Mouse (Mus musculus) heart, postnatal 14 days (tissue): ENCODE results near the gene Pfn3. TPM values are rescaled to one million over a fixed set of nuclear protein-coding genes. Genes with fewer than 3 reads are reported as not detected.

Experiments used
- DNase-seq, 2 experiments: peaks; one replicate each; pipeline ENCODE4 v3.0.0; 2021 to 2022
- intact Hi-C: fragments of 180-260 bp; cut with DNase I; formaldehyde crosslinking; loops from one replicate; pipeline ENCODE4 v1.15.1; 2025
- total RNA-seq, 2 experiments: library from RNA; stranded (reverse); gene quantifications; 2 replicates each; pipeline ENCODE4 v1.2.3; 2021

Pfn3 gene
- total RNA-seq, 2 experiments from 2014 or later: not detected

DNA sequence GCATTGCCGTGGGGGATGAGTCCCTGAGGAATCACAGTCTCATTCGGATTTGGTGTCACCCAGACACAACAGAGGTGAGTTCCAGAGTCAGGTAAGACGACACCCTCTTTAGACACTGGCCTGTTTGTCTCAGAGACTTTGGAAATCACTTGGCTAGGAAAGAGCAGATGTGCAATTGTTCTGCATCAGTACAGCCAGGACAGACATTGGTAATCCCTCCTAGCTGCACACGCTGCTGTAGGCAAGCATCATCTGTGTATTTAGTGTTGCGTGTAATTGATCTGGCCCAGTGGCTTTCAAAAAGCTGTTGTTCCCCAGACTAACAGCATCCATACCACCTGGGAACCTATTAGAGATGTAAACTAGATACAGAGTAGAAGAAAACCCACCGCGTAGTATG lies 11.8 kb downstream of the Pfn3 start:
- intact Hi-C loops: no loop called here
- no peak for DNase-seq

- DNase-seq: no peak
- intact Hi-C loops: loop anchor here (2.0 kb wide), 1 partner anchor 69 kb away; no protein-coding TSS in a partner anchor
Measured at GRCm38 (mm10) chr13:55400039-55400346, 15.0 kb downstream of the Pfn3 start.

- no peak for DNase-seq
- intact Hi-C loops: loop anchor here (2.0 kb wide), 1 partner anchor 69 kb away; no protein-coding TSS in a partner anchor
Measured at GRCm38 (mm10) chr13:55399300-55400038, 15.6 kb downstream of the Pfn3 start.

DNA sequence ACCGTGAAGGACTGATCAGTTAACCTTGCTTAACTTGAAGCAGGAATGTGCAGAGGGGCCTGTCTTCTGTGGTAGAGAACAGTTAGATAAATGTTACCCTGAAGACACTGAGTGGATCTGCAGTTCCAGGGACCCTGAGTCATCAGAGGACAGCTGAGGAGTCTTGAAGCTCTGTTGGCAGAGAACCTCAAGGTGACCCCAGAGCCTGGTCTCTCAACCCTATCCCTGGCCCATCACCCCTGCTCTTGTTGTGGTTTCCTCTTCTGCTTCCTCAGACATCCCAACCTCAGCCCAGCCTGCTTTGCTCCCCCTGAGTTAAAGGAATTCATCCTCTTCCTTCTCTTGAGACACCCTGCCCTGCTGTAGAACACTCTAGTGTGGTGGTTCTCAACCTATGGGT lies 16.9 kb downstream of the Pfn3 start, which contains the start of gene Slc34a1:
Gene Slc34a1 (plus strand): TSS at position 100 of the 400 bp plus-strand sequence.
- intact Hi-C loops: no loop called here
- no peak for DNase-seq

- no peak for DNase-seq
- intact Hi-C loops: loop anchor here (5.0 kb wide), 1 partner anchor 66 kb away; the partner anchor contains the start of gene Mxd3
Measured at GRCm38 (mm10) chr13:55392933-55393332, 22.1 kb downstream of the Pfn3 start.

DNA sequence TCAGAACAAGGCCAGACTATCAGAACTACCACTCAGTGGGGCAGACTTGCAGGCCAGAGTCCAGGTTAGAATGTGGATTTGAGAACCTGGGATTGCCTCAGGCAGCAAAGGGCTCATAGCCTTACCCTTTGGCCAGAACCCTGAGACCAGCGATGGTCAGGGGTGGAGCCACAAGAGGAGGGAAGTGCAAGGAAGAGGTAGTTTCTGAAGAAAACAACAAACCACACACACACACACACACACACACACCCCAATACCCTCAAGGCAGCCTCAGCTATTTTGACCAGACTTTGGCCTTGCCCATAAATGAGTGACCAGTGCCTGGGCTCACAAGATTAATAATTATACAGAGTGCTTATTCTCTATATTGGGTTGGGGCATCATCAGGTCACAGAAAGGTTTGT lies 23.4 kb downstream of the Pfn3 start:
- no peak for DNase-seq
- intact Hi-C loops: loop anchor here (5.0 kb wide), 1 partner anchor 64 kb away; the partner anchor contains the start of gene Mxd3

DNA sequence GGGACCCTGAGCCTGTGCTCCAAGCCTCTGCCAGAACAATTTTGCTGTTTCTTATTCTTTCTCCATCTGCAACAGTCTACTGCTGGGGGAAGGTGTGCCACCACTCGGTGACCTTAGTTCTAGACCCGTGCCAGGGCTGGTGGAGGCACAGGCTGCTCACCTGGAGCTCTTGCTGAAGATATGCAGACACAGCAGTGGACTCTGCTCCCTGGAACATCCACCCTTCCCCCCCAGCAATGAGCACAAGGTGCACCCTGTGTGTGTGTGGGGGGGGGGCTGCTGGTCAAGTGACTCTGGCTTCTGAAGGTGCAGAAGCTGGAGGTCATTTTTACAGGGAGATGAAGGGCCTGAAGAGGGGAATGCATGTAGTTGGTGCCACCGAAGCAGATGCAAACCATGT lies 24.4 kb downstream of the Pfn3 start:
- intact Hi-C loops: loop anchor here (5.0 kb wide), 1 partner anchor 63 kb away; the partner anchor contains the start of gene Mxd3

DNA sequence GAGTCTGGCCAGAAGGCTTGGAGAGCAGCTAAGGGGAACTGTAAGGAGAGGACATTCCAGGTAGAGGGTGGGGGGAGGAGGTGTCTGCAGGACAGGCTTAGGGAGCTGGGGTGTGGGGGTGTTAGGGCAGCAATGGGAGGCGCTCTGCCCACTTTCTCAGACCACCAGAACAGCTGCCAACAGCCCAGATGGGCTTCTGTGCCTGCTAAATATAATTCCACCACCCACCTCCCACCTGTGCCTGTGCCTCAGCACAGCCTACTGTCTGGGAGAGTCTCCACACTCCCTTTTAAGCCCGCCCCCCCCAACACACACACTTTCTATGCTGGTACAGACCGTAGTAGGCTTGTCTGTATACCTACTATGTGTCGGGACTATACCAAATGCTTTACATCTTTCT lies 33.2 kb downstream of the Pfn3 start:
- intact Hi-C loops: no loop called here

More for the DNA sequence above, 24.4 kb downstream of the Pfn3 start:
- no peak for DNase-seq

DNA sequence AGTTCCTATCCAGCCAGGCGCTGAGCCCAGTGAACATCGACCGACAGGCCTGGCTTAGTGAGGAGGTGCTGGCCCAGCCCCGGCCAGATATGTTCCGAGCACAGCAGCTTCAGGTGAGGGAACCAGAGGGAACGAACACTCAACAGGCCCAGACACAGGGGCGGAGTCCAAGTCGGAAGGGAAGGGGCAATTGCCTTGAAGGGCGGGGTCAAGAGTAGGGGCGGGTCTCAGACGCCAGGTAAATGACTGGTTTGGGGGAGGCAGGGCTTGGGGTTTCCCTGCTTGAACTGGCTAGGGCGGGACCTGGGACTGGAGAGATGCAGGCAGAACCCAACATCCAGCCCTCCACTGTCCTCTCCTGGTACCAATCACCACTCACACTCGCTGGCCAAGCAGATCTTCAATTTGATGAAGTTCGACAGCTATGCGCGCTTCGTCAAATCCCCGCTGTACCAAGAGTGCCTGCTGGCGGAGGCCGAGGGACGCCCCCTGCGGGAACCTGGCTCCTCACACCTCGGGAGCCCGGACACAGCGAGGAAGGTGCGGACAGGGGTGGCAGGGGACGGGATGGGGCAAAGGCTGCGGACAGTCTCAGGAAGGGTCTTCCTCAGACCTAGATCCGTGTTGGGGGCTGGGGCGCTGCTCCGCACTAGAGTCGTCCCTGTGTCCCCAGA lies 36.0 kb downstream of the Pfn3 start:
- intact Hi-C loops: no loop called here
- no peak for DNase-seq

More for the DNA sequence above, 33.2 kb downstream of the Pfn3 start:
- DNase-seq: no peak

DNA sequence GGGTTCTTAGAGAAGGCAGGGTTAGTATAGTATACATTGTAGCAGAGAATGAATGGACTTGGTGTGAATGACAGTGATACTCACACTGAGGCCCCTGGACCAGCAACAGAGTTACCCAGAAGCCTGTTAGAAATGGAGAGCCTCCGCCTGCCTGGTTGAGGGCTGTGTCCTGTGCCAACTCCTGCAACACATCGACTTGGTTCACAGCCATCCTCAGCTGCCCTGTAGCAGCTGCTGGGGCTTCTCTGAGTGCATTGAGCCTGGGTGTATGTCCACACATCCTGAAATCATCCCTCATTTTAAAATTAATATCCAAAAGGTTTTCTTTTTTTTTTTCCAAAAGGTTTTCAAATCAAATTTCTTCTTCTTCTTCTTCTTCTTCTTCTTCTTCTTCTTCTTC lies 39.2 kb downstream of the Pfn3 start:
- no peak for DNase-seq
- intact Hi-C loops: no loop called here

DNA sequence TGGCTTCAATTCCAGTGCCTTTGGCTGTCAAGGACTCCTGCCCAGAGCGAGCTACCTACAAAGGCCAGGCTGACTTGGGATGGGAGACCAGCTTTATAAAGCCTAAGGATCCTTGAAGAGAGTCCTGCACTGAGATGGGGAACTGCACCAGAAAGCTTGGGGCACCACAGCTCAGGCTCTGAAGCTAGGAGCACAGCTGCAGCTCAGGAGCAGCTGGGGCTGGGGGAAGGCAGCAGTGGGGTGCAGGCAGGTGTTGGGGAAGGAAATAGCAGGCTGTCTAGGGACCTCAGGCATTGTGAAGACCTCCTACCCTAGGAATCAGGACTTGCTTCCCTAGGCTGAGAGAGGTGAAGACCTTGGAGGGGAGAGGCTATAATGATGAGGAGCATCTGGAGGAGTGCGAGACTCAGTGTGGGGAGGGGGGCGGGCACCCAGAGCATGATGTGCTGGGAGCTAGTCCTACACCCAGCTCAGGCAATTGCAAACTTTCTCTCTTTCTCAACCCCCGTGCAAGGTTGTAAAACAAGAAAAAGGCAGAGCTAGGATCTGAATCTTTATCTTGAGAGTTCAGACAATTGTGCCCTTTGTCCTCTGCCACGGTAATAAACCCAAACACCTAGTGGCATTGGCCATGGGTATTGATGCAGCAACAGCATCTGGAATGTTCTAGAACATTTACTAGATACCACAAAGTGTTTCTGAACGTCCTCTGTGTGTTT lies 40.7 kb downstream of the Pfn3 start:
- DNase-seq: no peak
- intact Hi-C loops: no loop called here

DNA sequence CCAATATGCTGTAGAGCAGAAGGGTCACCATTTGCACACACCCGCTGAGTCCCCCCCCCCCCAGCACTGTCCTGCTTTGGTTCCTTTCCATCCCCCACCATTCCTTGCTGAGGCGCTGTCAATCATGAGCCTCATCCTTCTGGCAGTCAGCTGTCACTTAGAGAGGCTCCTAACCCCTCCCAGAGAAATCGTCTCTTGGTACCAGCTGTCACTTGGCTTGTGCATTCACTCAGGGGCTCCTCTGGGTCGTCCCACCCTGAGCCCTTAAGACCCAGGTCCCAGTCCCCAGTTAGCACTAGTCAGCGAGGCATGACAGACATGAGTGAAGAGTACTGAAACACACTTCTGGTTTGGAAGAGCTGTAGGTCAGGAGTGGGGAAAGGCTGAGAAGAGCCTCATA lies 43.3 kb downstream of the Pfn3 start:
- no peak for DNase-seq
- intact Hi-C loops: no loop called here

DNA sequence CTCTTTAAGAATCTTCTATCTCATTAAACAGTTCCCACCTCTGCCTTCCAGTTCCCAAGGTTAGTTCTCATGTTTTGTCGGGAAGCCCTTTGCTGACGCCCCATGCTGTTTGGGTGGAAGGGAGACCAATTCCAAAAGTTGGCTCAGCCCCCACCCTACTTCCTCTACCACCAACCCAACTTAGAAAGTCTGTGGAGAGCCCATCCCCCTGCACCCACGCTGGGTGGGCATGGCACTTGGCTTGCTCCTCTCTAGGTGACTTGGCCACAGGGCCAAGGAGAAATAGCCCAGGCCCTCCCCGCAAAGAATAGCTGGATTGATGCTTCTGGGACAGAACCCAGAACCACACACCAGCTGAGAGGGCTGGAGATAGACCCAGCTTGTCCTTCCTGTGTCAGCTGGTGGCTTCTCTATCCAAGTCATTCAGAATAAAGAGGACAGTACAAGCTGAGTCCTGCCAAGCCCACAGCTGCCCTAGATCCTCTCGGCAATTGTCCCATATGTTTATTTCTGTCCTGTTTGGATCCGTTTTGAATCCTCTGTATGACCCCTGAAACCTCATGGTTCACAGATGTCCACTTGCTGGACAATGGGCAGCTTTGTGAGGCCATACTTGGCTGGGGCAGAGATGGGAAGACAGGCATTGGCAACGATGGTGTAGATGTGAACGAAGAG lies 43.9 kb downstream of the Pfn3 start:
- intact Hi-C loops: no loop called here
- DNase-seq: peak in 1 of 2 experiments; percentile 36

GRCm38 (mm10) chr13:55370234-55370633 lies 44.8 kb downstream of the Pfn3 start:
- peak; percentile 21 to 27 for DNase-seq
- intact Hi-C loops: no loop called here

DNA sequence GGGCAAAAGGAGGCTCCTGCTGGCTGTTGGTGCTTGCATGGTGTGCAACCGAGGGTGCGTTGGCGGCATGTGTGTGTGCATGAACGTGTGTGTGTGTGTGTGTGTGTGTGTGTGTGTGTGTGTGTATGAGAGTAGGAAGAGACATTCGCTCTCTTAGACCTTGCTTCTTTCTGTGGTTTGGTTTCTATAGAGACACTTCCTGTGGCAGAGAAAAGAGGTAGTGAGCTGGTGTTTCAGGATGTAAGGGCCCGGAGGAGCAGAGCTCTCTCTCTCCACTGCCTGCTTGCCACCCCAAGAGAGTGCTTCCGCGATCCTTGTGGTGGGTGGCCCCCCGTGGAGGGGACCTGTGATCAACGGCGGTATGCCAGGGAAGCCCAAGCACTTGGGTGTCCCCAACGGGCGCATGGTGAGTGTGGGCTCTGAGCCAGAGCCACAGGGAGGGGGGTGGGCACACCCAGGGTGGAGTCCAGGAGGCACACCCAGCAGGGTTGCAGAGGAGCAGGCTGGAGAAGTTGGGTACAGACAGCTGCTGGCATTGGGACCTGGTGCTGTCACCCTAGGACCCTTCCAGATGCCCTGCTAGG lies 45.4 kb downstream of the Pfn3 start, which contains the start of gene Rgs14:
Gene Rgs14 (plus strand): TSS at position 202 of the 584 bp plus-strand sequence.
- peak; percentile 14 to 19 for DNase-seq
- intact Hi-C loops: no loop called here

- intact Hi-C loops: no loop called here
Measured at GRCm38 (mm10) chr13:55368401-55368800, 46.6 kb downstream of the Pfn3 start.

More at GRCm38 (mm10) chr13:55368401-55368800, 46.6 kb downstream of the Pfn3 start:
- no peak for DNase-seq
